In genomic region chr7:101476493-101476892, GRCm38 (mm10) we compare ENCODE assay signal across 21 mouse cellular contexts. TPM values are rescaled to one million over a fixed set of nuclear protein-coding genes. Genes with fewer than 3 reads are reported as not detected.
DNase-seq lines count a peak whose midpoint lies in the region; ATAC-seq and TF ChIP-seq lines count a peak whose summit lies in the region.
"Had no signal": no experiment of that assay in that cellular context is flagged by ENCODE, and none has a peak within 500 bp of the region (broad histone marks: within the 10 kb centered on the region; RNA-seq: fewer than 3 reads in every experiment).

No protein-coding gene starts in this region.

- DNase-seq in frontal cortex, postnatal 36 days (ENCODE audit: low spot score in 2 of 2): no peak
- DNase-seq in left cerebral cortex, adult 2 months (ENCODE audit: extremely low spot score in 1 of 2, low spot score in 2 of 2): no peak
- DNase-seq in left cerebral cortex, postnatal 14 days (ENCODE audit: low spot score in 2 of 2): no peak
- DNase-seq in brain, adult 2 months (ENCODE audit: low read depth, low spot score): peak; percentile 64
- peak; percentile 52 for DNase-seq in telencephalon, adult 2 months (ENCODE audit: low read depth, low spot score)
- no peak for DNase-seq in lung, postnatal 25 days (ENCODE audit: low spot score)
- DNase-seq: adrenal gland, adult 8-10 months; adrenal gland, postnatal 25 days; cerebellum, adult 18-20 months; cerebellum, adult 9-10 months; gastrocnemius, postnatal 10 days; heart, adult 11 months; kidney, adult 11 months had no signal

- no peak overlapping the region for H3K4me3 ChIP-seq in left cerebral cortex, adult 2 months
- H3K4me3 ChIP-seq: embryonic facial prominence, embryonic 12.5 days; embryonic facial prominence, embryonic 15.5 days; hindbrain, embryonic 12.5 days; intestine, embryonic 15.5 days had no signal

- TF ChIP-seq CTCF in left cerebral cortex, adult 2 months (IDR thresholded peaks at IDR 0.05): no peak

- peak; percentile 30 for ATAC-seq in frontal cortex, adult (ENCODE audit: low TSS enrichment)
- ATAC-seq: CD4-positive, CD25-positive, alpha-beta regulatory T cell, adult 4 months; forebrain, embryonic 16.5 days; hindbrain, embryonic 16.5 days; intestine, embryonic 15.5 days had no signal

- intact Hi-C loops in left cerebral cortex, adult 2 months (cut with DNase I): no loop called here
- intact Hi-C loops in left cerebral cortex, postnatal 14 days (cut with DNase I): no loop called here

- H3K27ac ChIP-seq in left cerebral cortex, adult 2 months: peak overlapping the region; percentile 60
- H3K27ac ChIP-seq: embryonic facial prominence, embryonic 12.5 days; embryonic facial prominence, embryonic 15.5 days; hindbrain, embryonic 12.5 days; intestine, embryonic 15.5 days had no signal

RNA-seq across cellular contexts. Expression of gene Pde2a, which starts 55.0 kb away (rescaled TPM):
- total RNA-seq in left cerebral cortex, adult 2 months (2021): 100 to 1,000 TPM; 372 to 375 TPM
- 100 to 1,000 TPM; 349 to 363 TPM for total RNA-seq in left cerebral cortex, postnatal 14 days (2021)

Comparison
In these comparisons a context has a peak if more than half of its experiments do, and no peak if none do; other contexts are left out.
1. DNase-seq: peak in brain, adult 2 months (single experiment) and telencephalon, adult 2 months (single experiment); none in frontal cortex, postnatal 36 days (0 of 2), left cerebral cortex, adult 2 months (0 of 2), left cerebral cortex, postnatal 14 days (0 of 2) and lung, postnatal 25 days (single experiment).